Mouse (Mus musculus): ENCODE data around the gene Bphl.

- TF ChIP-seq POLR2A (IDR thresholded peaks at IDR 0.05; ENCODE audit: borderline replicate concordance, extremely low read depth, insufficient read depth, insufficient read length, poor library complexity, severe bottlenecking): no peak
- no peak for TF ChIP-seq CTCF (IDR thresholded peaks at IDR 0.05; ENCODE audit: borderline replicate concordance, extremely low read depth, insufficient read depth, insufficient read length)
Observed at GRCm38 (mm10) chr13:34084026-34084750, 46.8 kb downstream of the Bphl start.

Measured in brain, embryonic 14.5 days (tissue).